Mouse (Mus musculus): ENCODE results near the gene H6pd. TPM values are rescaled to one million over a fixed set of nuclear protein-coding genes. Genes with fewer than 3 reads are reported as not detected.
A peak's percentile ranks its signal among the peaks of the same experiment; 100 is the strongest.

H6pd gene
- polyA plus RNA-seq, 1 experiment: 13.7 TPM

DNA sequence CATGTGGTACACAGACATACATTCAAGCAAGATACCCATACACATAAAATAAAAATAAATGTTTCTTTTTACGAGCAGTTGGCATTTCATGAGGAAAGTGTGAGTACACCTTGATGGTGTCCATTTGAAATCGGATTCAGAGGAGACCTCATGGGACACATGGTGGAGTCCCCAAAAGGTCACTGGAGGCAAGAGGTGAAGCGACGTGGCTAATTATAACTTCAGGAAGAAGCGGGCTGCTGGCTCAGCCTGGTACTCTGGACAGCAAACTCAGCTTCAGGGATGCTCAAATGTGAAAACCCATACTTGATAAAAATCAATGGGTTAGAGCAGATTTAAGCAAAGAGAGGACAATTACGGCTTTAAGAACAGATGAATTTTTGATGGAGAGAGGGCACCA, 20.5 kb downstream of the H6pd start:
- no peak for TF ChIP-seq POLR2A (IDR thresholded peaks at IDR 0.05; ENCODE audit: insufficient read depth, low read length)
- TF ChIP-seq EP300 (IDR thresholded peaks at IDR 0.05; ENCODE audit: insufficient read depth, low read depth, low read length): no peak
- TF ChIP-seq CTCF (IDR thresholded peaks at IDR 0.05; ENCODE audit: low read depth, low read length): no peak
- H3K4me3 ChIP-seq (ENCODE audit: low read depth, low read length): no peak overlapping the region
- no peaks in the 10 kb centered on the region for H3K27me3 ChIP-seq (ENCODE audit: control insufficient read depth, insufficient read depth, low read length, poor library complexity, severe bottlenecking)
- H3K36me3 ChIP-seq (ENCODE audit: control insufficient read depth, insufficient read depth, low read length, poor library complexity, severe bottlenecking): no peaks in the 10 kb centered on the region
- peaks cover 2% of the 10 kb centered on the region for H3K4me1 ChIP-seq (ENCODE audit: control insufficient read depth, insufficient read depth, low read length)
- no peaks in the 10 kb centered on the region for H3K9me3 ChIP-seq (replicated peaks; ENCODE audit: control insufficient read depth, insufficient read depth, low read length, poor library complexity, severe bottlenecking)
- H3K9ac ChIP-seq (ENCODE audit: low read depth, poor library complexity, severe bottlenecking): no peak overlapping the region
- H3K27ac ChIP-seq (ENCODE audit: insufficient read depth, low read length): no peak overlapping the region

DNA sequence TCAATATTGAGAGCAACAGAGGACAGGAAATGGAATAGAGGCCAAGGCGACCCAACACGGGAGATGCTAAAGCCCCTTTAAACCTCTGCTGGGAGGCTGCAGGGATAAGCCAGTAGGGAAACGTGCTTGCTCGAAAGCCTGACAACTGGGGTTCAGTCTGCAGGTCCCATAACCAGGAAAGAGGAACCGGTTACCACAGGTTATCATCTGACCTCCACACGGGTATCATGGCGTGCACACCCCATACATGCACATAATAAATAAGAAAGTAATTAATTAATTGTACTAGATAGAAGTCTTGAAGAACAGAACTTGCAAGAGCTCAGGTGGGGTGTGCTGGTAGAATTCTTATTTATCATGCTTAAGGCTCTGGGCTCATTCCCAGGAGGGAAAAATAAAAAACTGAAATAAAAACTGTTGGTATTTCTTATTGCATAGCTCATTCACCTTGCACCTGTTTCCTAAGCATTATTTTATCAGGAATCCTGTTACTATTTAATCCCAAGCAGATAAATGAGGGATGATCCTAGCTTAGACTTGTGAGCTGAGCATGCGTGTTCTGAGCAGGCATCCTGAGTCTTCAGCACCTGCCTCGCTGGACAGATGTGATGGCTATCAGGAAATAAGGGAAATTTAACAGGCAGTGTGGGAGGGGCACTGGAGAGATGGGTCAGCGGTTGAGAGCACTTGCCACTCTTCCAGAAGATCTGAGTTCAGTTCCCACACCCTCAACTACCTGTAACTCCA, 22.0 kb downstream of the H6pd start:
- Histone ChIP-seq H3K9me3 (replicated peaks; ENCODE audit: control insufficient read depth, insufficient read depth, low read length, poor library complexity, severe bottlenecking) (no peaks in the 10 kb centered on the region), H3K4me1 (ENCODE audit: control insufficient read depth, insufficient read depth, low read length) (peaks cover 2% of the 10 kb centered on the region), H3K4me3 (ENCODE audit: low read depth, low read length) (no peak overlapping the region), H3K27me3 (ENCODE audit: control insufficient read depth, insufficient read depth, low read length, poor library complexity, severe bottlenecking) (no peaks in the 10 kb centered on the region), H3K36me3 (ENCODE audit: control insufficient read depth, insufficient read depth, low read length, poor library complexity, severe bottlenecking) (no peaks in the 10 kb centered on the region), H3K27ac (ENCODE audit: insufficient read depth, low read length) (no peak overlapping the region), H3K9ac (ENCODE audit: low read depth, poor library complexity, severe bottlenecking) (no peak overlapping the region)
- TF ChIP-seq EP300 (IDR thresholded peaks at IDR 0.05; ENCODE audit: insufficient read depth, low read depth, low read length): no peak
- TF ChIP-seq CTCF (IDR thresholded peaks at IDR 0.05; ENCODE audit: low read depth, low read length): no peak
- no peak for TF ChIP-seq POLR2A (IDR thresholded peaks at IDR 0.05; ENCODE audit: insufficient read depth, low read length)

DNA sequence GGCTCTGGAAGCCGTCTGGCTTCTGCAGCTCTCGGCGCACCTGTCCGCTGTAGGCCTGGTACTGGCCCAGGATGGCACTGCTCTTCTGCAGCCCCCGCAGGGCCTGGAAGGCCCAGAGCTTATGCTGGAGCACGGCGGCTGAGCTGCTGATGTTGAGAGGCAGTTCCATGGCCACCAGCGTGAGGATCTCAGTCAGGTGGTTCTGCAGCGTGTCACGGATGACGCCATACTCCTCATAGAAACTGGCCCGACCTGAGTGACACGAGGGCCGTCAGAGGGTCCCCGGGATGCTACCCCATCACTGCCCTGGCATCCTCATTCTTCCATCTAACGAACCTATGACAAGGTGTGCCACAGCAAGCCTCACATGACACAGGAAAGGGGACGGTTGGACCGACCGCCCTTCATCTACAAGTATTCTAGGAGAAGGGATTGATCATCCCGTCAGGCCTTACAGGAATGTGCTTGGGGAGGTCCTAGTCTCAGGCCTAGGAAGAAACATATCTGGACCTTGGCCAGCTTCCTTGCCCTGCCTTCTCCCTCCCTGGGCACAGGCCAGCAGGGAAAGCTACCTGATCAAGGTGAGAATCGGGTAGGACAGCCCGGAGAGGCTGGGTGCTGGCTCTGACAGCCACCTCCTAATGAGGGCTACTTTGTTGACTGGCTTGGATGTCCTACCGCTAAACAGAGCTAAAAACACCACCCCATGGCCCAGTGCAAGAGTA, 24.7 kb downstream of the H6pd start:
- H3K27me3 ChIP-seq (ENCODE audit: control insufficient read depth, insufficient read depth, low read length, poor library complexity, severe bottlenecking): no peaks in the 10 kb centered on the region
- no peak overlapping the region for H3K9ac ChIP-seq (ENCODE audit: low read depth, poor library complexity, severe bottlenecking)
- no peak overlapping the region for H3K4me3 ChIP-seq (ENCODE audit: low read depth, low read length)
- H3K36me3 ChIP-seq (ENCODE audit: control insufficient read depth, insufficient read depth, low read length, poor library complexity, severe bottlenecking): no peaks in the 10 kb centered on the region
- H3K4me1 ChIP-seq (ENCODE audit: control insufficient read depth, insufficient read depth, low read length): peaks cover under 1% of the 10 kb centered on the region
- H3K27ac ChIP-seq (ENCODE audit: insufficient read depth, low read length): no peak overlapping the region
- TF ChIP-seq CTCF (IDR thresholded peaks at IDR 0.05; ENCODE audit: low read depth, low read length) (no peak), EP300 (IDR thresholded peaks at IDR 0.05; ENCODE audit: insufficient read depth, low read depth, low read length) (no peak), POLR2A (IDR thresholded peaks at IDR 0.05; ENCODE audit: insufficient read depth, low read length) (no peak)
- no peaks in the 10 kb centered on the region for H3K9me3 ChIP-seq (replicated peaks; ENCODE audit: control insufficient read depth, insufficient read depth, low read length, poor library complexity, severe bottlenecking)

DNA sequence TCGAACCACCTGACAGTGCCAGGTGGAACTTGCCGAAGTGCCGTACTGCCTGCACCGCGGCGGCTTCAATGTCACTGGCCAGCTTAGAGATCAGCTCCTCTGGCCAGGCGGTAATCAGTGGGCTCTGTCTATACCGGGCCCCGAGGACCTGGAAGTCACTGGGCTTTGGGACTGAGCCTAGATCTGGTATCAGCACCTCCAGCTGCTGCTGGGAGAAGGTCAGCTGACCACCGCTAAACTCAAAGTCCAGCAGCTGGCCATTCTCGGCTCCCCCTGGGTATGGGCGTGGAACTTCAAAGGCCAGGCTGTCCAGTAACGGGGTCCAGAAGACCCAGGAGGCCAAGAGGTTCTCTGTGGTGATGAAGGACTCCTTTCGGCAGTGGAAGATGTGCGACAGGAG, 26.7 kb downstream of the H6pd start:
- no peak for TF ChIP-seq EP300 (IDR thresholded peaks at IDR 0.05; ENCODE audit: insufficient read depth, low read depth, low read length)
- no peak for TF ChIP-seq POLR2A (IDR thresholded peaks at IDR 0.05; ENCODE audit: insufficient read depth, low read length)
- no peak for TF ChIP-seq CTCF (IDR thresholded peaks at IDR 0.05; ENCODE audit: low read depth, low read length)
- no peak overlapping the region for H3K27ac ChIP-seq (ENCODE audit: insufficient read depth, low read length)
- H3K4me3 ChIP-seq (ENCODE audit: low read depth, low read length): no peak overlapping the region
- H3K4me1 ChIP-seq (ENCODE audit: control insufficient read depth, insufficient read depth, low read length): no peaks in the 10 kb centered on the region
- H3K9me3 ChIP-seq (replicated peaks; ENCODE audit: control insufficient read depth, insufficient read depth, low read length, poor library complexity, severe bottlenecking): no peaks in the 10 kb centered on the region
- H3K36me3 ChIP-seq (ENCODE audit: control insufficient read depth, insufficient read depth, low read length, poor library complexity, severe bottlenecking): no peaks in the 10 kb centered on the region
- H3K9ac ChIP-seq (ENCODE audit: low read depth, poor library complexity, severe bottlenecking): no peak overlapping the region
- H3K27me3 ChIP-seq (ENCODE audit: control insufficient read depth, insufficient read depth, low read length, poor library complexity, severe bottlenecking): no peaks in the 10 kb centered on the region

DNA sequence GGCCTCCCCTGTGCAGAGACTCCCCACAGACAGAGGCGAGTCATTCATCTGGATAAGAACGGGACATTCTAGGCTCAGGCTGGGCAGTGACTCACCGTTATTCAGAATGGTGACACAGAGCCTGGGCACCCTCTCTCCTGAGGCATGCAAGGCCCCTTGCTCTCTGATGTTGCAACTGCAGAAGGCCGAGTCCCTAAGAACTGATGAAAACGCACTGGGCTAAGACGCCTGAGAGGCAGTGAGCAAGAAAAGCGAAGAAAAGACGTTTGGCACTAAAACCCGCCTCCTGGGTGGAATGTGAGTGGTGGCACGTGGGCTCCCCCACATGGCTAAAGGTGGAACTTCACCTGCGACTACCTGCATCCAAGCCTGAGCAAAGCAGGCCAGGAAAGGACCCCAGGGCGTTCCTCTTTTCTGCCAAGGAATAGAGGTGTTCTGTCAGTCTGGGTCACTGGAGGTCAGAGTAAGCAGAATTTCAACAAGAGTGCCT, 29.0 kb downstream of the H6pd start:
- Histone ChIP-seq H3K27ac (ENCODE audit: insufficient read depth, low read length) (no peak overlapping the region), H3K9ac (ENCODE audit: low read depth, poor library complexity, severe bottlenecking) (no peak overlapping the region), H3K27me3 (ENCODE audit: control insufficient read depth, insufficient read depth, low read length, poor library complexity, severe bottlenecking) (no peaks in the 10 kb centered on the region), H3K4me1 (ENCODE audit: control insufficient read depth, insufficient read depth, low read length) (no peaks in the 10 kb centered on the region), H3K9me3 (replicated peaks; ENCODE audit: control insufficient read depth, insufficient read depth, low read length, poor library complexity, severe bottlenecking) (no peaks in the 10 kb centered on the region), H3K36me3 (ENCODE audit: control insufficient read depth, insufficient read depth, low read length, poor library complexity, severe bottlenecking) (no peaks in the 10 kb centered on the region), H3K4me3 (ENCODE audit: low read depth, low read length) (no peak overlapping the region)
- TF ChIP-seq EP300 (IDR thresholded peaks at IDR 0.05; ENCODE audit: insufficient read depth, low read depth, low read length) (no peak), CTCF (IDR thresholded peaks at IDR 0.05; ENCODE audit: low read depth, low read length) (peak; percentile 85), POLR2A (IDR thresholded peaks at IDR 0.05; ENCODE audit: insufficient read depth, low read length) (no peak)

DNA sequence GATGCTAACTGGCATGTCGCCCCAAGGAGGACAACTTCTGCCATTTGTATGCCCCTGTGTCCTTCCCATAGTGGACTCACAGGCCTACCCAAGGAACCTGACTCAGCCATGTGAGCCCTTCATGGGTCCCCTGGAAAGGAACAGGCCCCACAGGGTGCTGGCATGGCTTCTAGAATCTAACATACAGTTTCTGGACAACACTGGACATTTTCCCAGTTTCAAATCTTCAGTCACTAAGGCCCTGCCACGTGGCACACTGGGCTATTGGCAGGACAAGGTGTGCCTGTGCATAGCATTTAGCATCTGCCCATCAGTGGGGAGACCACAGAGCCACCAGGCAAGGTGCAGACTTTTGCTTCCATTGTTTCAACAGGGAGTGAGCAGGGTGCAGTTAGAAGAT, 30.0 kb downstream of the H6pd start:
- Histone ChIP-seq H3K27ac (ENCODE audit: insufficient read depth, low read length) (no peak overlapping the region), H3K27me3 (ENCODE audit: control insufficient read depth, insufficient read depth, low read length, poor library complexity, severe bottlenecking) (no peaks in the 10 kb centered on the region), H3K36me3 (ENCODE audit: control insufficient read depth, insufficient read depth, low read length, poor library complexity, severe bottlenecking) (no peaks in the 10 kb centered on the region), H3K9me3 (replicated peaks; ENCODE audit: control insufficient read depth, insufficient read depth, low read length, poor library complexity, severe bottlenecking) (no peaks in the 10 kb centered on the region), H3K4me3 (ENCODE audit: low read depth, low read length) (no peak overlapping the region), H3K4me1 (ENCODE audit: control insufficient read depth, insufficient read depth, low read length) (no peaks in the 10 kb centered on the region), H3K9ac (ENCODE audit: low read depth, poor library complexity, severe bottlenecking) (no peak overlapping the region)
- TF ChIP-seq CTCF (IDR thresholded peaks at IDR 0.05; ENCODE audit: low read depth, low read length): no peak
- TF ChIP-seq EP300 (IDR thresholded peaks at IDR 0.05; ENCODE audit: insufficient read depth, low read depth, low read length): no peak
- no peak for TF ChIP-seq POLR2A (IDR thresholded peaks at IDR 0.05; ENCODE audit: insufficient read depth, low read length)

Data from ES-Bruce4 (cell line).